Mouse (Mus musculus): ENCODE data around the gene Gm7075.
"Not testable (repeated sequence)": the region's sequence is repeated elsewhere in the genome, so short reads cannot be mapped to it uniquely, and the experiment has no call there.

Gm7075 gene

DNA sequence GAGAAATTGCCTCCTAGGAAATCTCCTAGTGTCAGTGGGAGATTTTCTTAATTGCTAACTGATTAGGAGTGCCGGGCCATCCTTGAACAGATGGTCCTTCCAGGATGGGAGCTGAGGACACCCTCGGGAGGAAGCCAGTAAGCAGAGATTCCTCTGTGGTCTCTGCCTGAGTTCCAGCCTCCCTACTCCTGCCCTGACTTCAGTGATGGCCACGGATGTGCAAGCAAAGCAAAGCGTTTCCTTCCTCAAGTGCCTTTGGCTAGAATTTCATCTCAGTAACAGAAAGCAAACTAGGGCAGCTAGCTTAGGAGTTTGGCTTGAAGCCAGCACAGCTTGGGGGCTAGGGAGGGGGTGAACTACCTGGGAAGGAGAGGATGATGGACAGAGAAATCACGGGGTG, 4.5 kb downstream of the Gm7075 start:
- no peak for DNase-seq

DNA sequence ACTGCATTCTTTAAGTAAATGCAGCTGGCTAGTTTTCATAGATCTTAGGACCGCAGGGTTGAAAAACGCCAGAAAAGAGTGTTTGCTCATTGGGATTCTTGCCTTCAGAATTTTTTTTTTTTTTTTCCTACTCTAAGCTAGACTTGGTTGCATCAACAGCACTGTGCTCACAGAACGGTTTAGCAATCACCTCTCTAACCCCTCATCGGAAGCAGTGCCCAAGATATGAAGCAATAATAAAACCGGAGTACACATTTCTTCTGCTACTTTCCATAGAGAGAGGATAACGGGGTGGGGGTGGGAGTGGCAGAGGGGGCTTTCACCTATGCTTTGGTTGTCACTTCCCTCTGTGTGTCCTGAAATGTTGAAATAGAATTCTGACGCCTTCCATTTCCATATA, 5.7 kb downstream of the Gm7075 start:
- no peak for DNase-seq

DNA sequence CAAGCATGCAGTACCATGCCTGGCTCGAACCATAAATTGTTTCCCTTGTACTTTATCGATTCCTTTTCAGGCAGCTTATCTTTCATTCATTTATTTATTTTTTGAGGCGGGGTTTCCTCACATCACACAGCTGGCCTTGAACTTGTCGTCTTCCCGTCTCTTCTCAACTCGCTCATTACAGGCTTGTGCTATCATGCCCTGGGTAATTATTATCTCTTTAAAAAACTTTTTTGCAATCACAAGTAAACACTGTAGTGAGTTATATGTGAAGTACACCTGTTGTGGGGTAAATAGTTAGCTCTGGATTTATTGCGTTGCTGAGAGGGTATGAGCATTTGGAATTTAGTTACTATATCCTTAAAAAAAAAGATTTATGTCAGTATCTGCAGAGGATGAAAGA, 6.3 kb downstream of the Gm7075 start:
- DNase-seq = no peak

GRCm38 (mm10) chr10:63412756-63413155, 8.8 kb downstream of the Gm7075 start:
- DNase-seq = peak; percentile 40

GRCm38 (mm10) chr10:63411674-63412073, 9.9 kb downstream of the Gm7075 start:
- not testable (repeated sequence) for DNase-seq

- peak; percentile 7 for DNase-seq
Observed at GRCm38 (mm10) chr10:63410162-63410956, 11.2 kb downstream of the Gm7075 start.

GRCm38 (mm10) chr10:63403636-63404035, 18.0 kb downstream of the Gm7075 start:
- DNase-seq = peak; percentile 91

DNA sequence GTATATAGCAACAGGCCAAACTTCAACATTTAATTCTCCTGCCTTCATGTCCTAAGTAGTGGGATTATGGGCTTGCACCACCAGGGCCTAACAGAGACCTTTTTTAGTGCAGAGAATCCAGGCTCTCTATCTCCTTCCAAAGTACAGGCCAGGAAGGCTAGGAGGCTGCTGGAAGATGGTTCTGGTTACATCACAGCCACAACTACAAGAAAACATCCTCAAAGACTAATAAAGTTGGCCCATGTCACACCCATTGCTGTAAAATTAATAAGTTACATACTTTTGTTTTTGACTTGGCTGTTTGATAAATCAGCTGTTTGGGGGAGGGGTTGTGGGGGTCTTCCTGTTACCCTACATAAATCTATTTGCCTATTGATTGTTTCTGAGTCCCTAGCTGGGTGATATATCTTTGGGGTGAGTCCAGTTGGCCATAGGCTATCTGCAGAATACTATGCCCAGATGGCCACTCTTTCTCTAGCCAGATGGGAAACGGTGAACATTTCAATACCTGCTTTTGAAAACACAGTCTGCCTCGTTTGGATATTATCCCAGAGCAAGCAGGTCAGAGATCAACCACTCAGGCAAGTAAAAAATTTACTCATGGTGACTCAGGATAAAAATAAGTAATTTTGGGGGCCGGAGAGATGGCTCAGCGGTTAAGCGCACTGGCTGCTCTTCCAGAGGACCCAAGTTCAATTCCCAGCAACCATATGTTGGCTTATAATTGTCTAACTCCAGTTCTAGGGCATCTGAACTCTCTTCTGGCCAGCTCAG, 18.7 kb downstream of the Gm7075 start:
- DNase-seq = peak; percentile 85

DNA sequence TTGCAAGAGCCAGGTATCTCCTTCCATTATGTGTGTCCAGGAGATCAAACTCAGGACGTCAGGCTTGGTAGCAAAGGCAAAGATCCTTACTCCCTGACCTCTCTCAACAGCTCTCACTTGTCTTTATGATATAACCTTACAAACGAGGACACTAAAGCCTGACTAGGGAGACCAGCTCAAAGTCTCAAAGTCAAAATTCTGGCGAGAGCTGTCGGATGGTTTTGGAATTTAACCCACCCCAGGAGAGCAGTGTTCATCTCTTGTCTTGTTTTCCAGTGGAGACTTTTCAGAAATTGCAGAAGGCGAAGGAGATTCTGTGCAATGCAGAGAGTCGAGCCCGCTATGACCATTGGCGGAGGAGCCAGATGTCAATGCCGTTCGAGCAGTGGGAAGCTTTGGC, 24.6 kb downstream of the Gm7075 start:
- peak; percentile 91 for DNase-seq

GRCm38 (mm10) chr10:63388948-63389347, 32.6 kb downstream of the Gm7075 start:
- DNase-seq = no peak

- no peak for DNase-seq
Observed at GRCm38 (mm10) chr10:63386991-63387390, 34.6 kb downstream of the Gm7075 start.

GRCm38 (mm10) chr10:63386444-63386843, 35.1 kb downstream of the Gm7075 start:
- DNase-seq = peak; percentile 91

DNA sequence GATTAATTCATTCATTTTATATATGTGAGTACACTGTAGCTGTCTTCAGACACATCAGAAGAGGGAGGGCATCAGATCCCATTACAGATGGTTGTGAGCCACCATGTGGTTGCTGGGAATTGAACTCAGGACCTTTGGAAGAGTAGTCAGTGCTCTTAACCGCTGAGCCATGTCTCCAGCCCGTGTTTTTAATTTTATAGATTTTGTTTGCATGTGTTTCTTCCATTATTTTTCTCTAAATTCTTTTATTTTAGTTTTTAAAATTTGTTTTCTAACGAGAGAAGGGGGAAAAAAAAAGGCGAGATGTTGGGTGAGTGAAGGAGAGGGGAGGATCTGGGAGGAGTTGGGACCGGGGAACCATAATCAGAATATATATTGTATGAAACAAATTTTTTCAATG, 35.7 kb downstream of the Gm7075 start:
- not testable (repeated sequence) for DNase-seq

DNA sequence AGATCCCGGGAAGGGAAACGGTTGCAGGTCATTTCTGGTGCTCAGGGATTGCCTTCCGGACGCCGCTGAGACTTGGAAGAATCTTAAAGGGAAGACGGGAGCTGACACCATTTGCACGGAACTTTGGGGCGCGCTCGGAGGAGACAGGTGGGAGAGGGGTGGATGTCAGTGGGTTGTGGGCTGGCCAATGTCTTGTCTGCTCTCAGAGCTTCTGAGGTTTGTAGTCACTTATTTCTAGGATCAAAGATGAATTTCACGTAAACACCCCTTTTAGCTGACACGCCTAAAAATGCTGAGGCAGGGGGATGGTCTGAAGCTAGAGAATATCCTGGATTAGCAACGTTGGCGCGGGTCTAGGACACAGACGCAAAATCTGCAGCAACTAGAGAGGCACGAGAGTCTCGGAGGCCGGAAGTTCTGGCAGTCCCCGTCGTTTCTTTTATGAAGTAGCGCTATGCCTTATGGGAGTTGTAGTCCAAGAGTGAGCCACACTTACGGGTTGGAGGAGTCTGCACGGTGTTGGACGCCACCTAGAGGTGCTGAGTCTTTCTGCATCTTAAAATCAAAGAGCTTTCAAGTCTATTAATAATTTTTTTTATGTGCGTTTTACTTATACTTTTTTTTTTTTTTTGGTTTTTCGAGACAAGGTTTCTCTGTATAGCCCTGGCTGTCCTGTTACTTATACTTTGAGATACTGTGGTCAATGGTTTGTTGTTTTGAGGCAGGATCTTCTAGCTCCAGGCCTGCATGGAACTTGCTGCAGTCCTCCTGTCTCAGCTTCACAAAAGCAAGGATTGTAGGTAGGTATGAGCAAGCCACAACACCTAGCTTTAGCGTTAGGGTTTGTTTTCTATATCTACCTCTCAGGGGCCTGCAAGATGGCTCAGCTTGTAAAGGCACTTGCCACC, 39.0 kb downstream of the Gm7075 start, which contains the start of gene Dnajc12:
Gene Dnajc12 (plus strand): TSS at position 72 of the 908 bp plus-strand sequence.
- peak; percentile 89 for DNase-seq

GRCm38 (mm10) chr10:63381498-63382280, 39.9 kb downstream of the Gm7075 start, which contains the start of gene Sirt1:
Gene Sirt1, minus strand, starts transcription at chr10:63381704.
- DNase-seq = no peak

DNA sequence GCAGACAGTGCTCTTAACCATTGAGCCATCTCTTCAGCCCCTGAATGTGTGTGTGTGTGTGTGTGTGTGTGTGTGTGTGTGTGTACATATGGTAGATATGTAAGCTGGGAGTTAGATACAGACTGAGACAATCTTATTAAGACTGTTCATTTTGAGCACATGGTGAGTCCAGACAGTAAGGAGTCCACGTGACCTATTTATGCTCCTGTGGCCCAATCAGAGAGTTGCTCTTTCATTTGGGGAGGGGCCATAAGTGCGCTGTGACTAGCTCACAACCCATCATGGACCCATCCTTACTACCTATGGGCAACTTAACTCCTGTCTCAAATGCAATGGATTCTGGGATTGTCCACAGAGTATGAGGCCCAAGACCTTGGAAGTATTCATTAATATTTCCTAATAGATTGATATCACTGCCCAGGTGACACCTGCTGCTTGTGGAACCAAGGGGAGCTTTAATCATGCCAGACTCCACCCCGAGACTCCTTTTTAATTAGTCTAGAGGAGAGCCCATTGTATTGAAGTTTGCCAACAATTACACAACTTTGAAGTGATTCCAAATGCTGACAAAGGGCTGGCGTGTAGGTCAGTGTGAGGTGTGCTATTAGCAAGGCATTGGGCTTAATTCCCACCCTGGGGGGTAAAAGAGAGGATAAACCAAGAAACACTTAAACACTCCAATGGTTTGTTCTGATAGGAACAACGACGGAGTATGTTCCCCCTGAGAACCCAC, 42.5 kb downstream of the Gm7075 start:
- DNase-seq = no peak

- DNase-seq = peak; percentile 72
Observed at GRCm38 (mm10) chr10:63377468-63377867, 44.1 kb downstream of the Gm7075 start.

DNA sequence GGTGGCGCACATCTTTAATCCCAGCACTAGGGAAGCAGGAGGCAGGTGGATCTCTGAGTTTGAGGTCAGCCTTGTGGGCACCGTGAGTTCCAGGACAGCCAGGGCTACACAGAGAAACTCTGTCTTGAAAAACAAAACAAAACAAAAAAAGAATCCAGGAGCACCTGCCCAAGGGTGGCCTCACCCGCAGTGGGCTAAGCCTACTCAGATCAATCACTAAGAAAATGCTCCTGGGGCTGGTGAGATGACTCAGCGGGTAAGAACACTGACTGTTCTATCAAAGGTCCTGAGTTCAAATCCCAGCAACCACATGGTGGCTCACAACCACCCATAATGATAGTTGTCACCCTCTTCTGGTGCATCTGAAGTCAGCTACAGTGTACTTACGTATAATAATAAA, 45.3 kb downstream of the Gm7075 start:
- DNase-seq = no peak
